Mouse (Mus musculus) limb, embryonic 14.5 days (tissue): ENCODE measurements around the gene Abcc4. TPM values are rescaled to one million over a fixed set of nuclear protein-coding genes. Genes with fewer than 3 reads are reported as not detected.

Experiments used
- ATAC-seq: fragments of 200-750 bp; cut with Nextera tagmentation; 2 replicates; pipeline ENCODE4 v1.8.0; 2017; ENCODE audit warnings: low read depth, moderate number of reproducible peaks, moderate TSS enrichment; ENCODE audit not compliant: low FRiP score
- DNase-seq: peaks from one replicate; pipeline ENCODE4 v3.0.0-alpha.2; 2015; ENCODE audit warnings: low spot score
- H3K27ac ChIP-seq: fragments of 300-500 bp; sonication (generic); replicated peaks from 2 replicates; pipeline ENCODE4 v1.5.1; 2014; ENCODE audit warnings: low read depth, mild to moderate bottlenecking, low read length, moderate library complexity, mixed read lengths
- H3K27me3 ChIP-seq: fragments of 300-500 bp; sonication (generic); 2 replicates; pipeline ENCODE4 v1.6.1; 2014; ENCODE audit warnings: low read length, mixed read lengths; ENCODE audit not compliant: control insufficient read depth, insufficient read depth
- H3K36me3 ChIP-seq: fragments of 300-500 bp; sonication (generic); 2 replicates; pipeline ENCODE4 v1.6.1; 2014; ENCODE audit warnings: mild to moderate bottlenecking, low read length, moderate library complexity, mixed read lengths; ENCODE audit not compliant: control insufficient read depth, insufficient read depth
- H3K4me1 ChIP-seq: fragments of 300-500 bp; sonication (generic); 2 replicates; pipeline ENCODE4 v1.6.1; 2014; ENCODE audit warnings: antibody characterized with exemption, low read length, mixed read lengths; ENCODE audit not compliant: control insufficient read depth, insufficient read depth
- H3K4me2 ChIP-seq: fragments of 300-500 bp; sonication (generic); replicated peaks from 2 replicates; pipeline ENCODE4 v1.6.1; 2014; ENCODE audit warnings: low read depth, mild to moderate bottlenecking, low read length, moderate library complexity; ENCODE audit not compliant: severe bottlenecking
- H3K4me3 ChIP-seq: fragments of 300-500 bp; sonication (generic); replicated peaks from 2 replicates; pipeline ENCODE4 v1.5.1; 2014; ENCODE audit warnings: low read length
- H3K9ac ChIP-seq: fragments of 300-500 bp; sonication (generic); 2 replicates; pipeline ENCODE4 v1.6.1; 2014; ENCODE audit warnings: mild to moderate bottlenecking, low read depth, low read length, moderate library complexity; ENCODE audit not compliant: severe bottlenecking
- H3K9me3 ChIP-seq: fragments of 300-500 bp; sonication (generic); 2 replicates; pipeline ENCODE4 v1.6.1; 2016; ENCODE audit warnings: low read length; ENCODE audit not compliant: control insufficient read depth
- POLR2A ChIP-seq: fragments of 200-500 bp; IDR thresholded peaks from 2 replicates; pipeline ENCODE4 v1.8.0; 2012; ENCODE audit warnings: inconsistent platforms, mild to moderate bottlenecking, moderate library complexity, borderline replicate concordance; ENCODE audit not compliant: insufficient read depth, insufficient read length; ENCODE audit errors: extremely low read depth
- WGBS: fragments of 180-500 bp; shearing (Covaris S2); extraction: QIAGEN DNeasy Blood & Tissue Kit; methylation state at CpG from one replicate; pipeline ENCODE4 v1.1.7; 2014; 5-methylcytosine and 5-hydroxymethylcytosine counted together
- polyA plus RNA-seq, 2 experiments: library from polyadenylated mRNA; depleted of rRNA in 1 of 2; stranded (reverse) in 1 of 2; unstranded in 1 of 2; fragments of >200 nt; fragmentation: Nextera tagmentation in 1 of 2; extraction: Ambion mirVana in 1 of 2; gene quantifications; 2 replicates each; pipeline versions ENCODE4 v1.2.1 to v1.2.3; 2012 to 2014

The Abcc4 gene
- polyA plus RNA-seq, 2 experiments: 1.3 to 2.1 TPM

GRCm38 (mm10) chr14:118696556-118697289, 9.3 kb downstream of the Abcc4 start:
- H3K4me3 ChIP-seq: no peak overlapping the region
- H3K4me1 ChIP-seq: no peaks in the 10 kb centered on the region
- no peak for TF ChIP-seq POLR2A
- DNase-seq: no peak
- no peaks in the 10 kb centered on the region for H3K27me3 ChIP-seq
- H3K27ac ChIP-seq: no peak overlapping the region
- WGBS: 93% methylated on average over 16 of the region's 16 CpGs
- H3K9me3 ChIP-seq: no peaks in the 10 kb centered on the region
- H3K9ac ChIP-seq: no peak overlapping the region
- no peak overlapping the region for H3K4me2 ChIP-seq
- no peaks in the 10 kb centered on the region for H3K36me3 ChIP-seq
- no peak for ATAC-seq

GRCm38 (mm10) chr14:118695866-118696265, 10.2 kb downstream of the Abcc4 start:
- Histone ChIP-seq H3K27ac (no peak overlapping the region), H3K36me3 (no peaks in the 10 kb centered on the region), H3K4me3 (no peak overlapping the region), H3K4me2 (no peak overlapping the region), H3K9me3 (no peaks in the 10 kb centered on the region), H3K4me1 (peaks cover 3% of the 10 kb centered on the region; the same call in 1 of the 2 replicates), H3K27me3 (no peaks in the 10 kb centered on the region), H3K9ac (no peak overlapping the region)
- TF ChIP-seq POLR2A: no peak
- ATAC-seq (no peak), DNase-seq (no peak)
- WGBS: 82% methylated on average over 11 of the region's 11 CpGs

DNA sequence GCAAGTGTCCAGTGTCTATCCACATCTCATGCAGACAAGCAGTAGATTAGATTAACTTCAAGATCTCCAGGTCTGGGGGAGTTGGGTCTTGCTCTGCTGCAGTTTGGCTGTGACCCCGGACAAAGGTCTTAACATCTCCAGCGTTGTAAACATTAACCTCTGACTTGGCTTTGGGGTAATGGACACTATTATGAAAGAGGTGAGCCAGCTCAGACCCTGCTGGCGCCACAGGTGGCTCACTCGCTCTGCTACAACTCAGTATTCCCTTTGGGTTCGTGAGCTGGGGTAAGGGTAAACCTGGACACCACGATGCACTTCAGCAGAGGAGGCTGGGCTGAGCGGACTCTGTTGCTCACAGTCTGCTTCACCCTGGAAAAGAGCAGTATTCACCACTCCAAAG, 11.7 kb downstream of the Abcc4 start:
- Histone ChIP-seq H3K9ac (no peak overlapping the region), H3K4me3 (no peak overlapping the region), H3K9me3 (no peaks in the 10 kb centered on the region), H3K4me1 (peaks cover 9% of the 10 kb centered on the region), H3K36me3 (no peaks in the 10 kb centered on the region), H3K4me2 (no peak overlapping the region), H3K27me3 (no peaks in the 10 kb centered on the region), H3K27ac (no peak overlapping the region)
- ATAC-seq (no peak), DNase-seq (no peak)
- TF ChIP-seq POLR2A: no peak
- WGBS: 84% methylated on average over 7 of the region's 7 CpGs

- no peak for TF ChIP-seq POLR2A
- DNase-seq: no peak
- Histone ChIP-seq H3K36me3 (no peaks in the 10 kb centered on the region), H3K4me2 (no peak overlapping the region), H3K27ac (no peak overlapping the region), H3K9ac (no peak overlapping the region), H3K4me1 (peaks cover 21% of the 10 kb centered on the region), H3K4me3 (no peak overlapping the region), H3K9me3 (no peaks in the 10 kb centered on the region), H3K27me3 (no peaks in the 10 kb centered on the region)
- 83% methylated on average over 6 of the region's 6 CpGs for WGBS
- no peak for ATAC-seq
Observed at GRCm38 (mm10) chr14:118691910-118692309, 14.1 kb downstream of the Abcc4 start.

GRCm38 (mm10) chr14:118691404-118691803, 14.6 kb downstream of the Abcc4 start:
- Histone ChIP-seq H3K4me2 (no peak overlapping the region), H3K36me3 (no peaks in the 10 kb centered on the region), H3K27ac (no peak overlapping the region), H3K4me3 (no peak overlapping the region), H3K9ac (no peak overlapping the region), H3K27me3 (no peaks in the 10 kb centered on the region), H3K9me3 (no peaks in the 10 kb centered on the region), H3K4me1 (peaks cover 21% of the 10 kb centered on the region)
- ATAC-seq (no peak), DNase-seq (no peak)
- WGBS: 79% methylated on average over 5 of the region's 5 CpGs
- no peak for TF ChIP-seq POLR2A
